Mouse (Mus musculus) heart, postnatal 0 days (tissue): ENCODE measurements at regions not wholly inside any gene's neighbourhood (a gene's known extent, or its start where the extent isn't known, plus 50 kb on each side); places are given as distances from the start of the nearest gene placed in this dataset.

Experiments used
- CTCF ChIP-seq: IDR thresholded peaks from 2 replicates; pipeline ENCODE4 v1.5.1; 2016; ENCODE audit warnings: antibody characterized with exemption, control low read depth, low read depth
- EP300 ChIP-seq: IDR thresholded peaks from 2 replicates; pipeline ENCODE4 v1.6.1; 2016; ENCODE audit warnings: antibody characterized with exemption, low read depth

DNA sequence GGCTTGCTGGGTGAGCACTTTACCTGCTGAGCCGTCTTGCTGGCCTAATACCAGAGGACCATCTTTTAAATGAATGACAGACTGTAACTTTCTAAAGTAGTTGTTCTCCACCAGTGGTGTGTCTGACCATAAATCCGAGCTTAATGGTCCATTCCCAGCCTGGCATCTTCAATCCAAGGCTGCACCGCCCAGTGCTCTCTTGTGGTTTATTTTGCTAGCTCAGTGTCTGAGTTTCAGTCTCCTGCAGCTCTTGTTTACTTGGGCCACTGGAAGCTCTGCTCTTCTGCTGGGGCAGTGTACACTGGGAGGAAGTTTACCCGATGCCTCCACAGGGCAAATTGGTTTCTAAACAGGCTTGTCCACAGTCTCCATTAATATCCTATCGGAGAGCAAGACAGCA is 182.3 kb upstream of the Jade1 start:
- TF ChIP-seq CTCF (no peak), EP300 (no peak)
